Mouse (Mus musculus): ENCODE measurements around the gene Ift52. TPM values are rescaled to one million over a fixed set of nuclear protein-coding genes. Genes with fewer than 3 reads are reported as not detected.
A peak's percentile ranks its signal among the peaks of the same experiment; 100 is the strongest.

Ift52 gene
- polyA plus RNA-seq, 1 experiment, result 21.1 TPM

DNA sequence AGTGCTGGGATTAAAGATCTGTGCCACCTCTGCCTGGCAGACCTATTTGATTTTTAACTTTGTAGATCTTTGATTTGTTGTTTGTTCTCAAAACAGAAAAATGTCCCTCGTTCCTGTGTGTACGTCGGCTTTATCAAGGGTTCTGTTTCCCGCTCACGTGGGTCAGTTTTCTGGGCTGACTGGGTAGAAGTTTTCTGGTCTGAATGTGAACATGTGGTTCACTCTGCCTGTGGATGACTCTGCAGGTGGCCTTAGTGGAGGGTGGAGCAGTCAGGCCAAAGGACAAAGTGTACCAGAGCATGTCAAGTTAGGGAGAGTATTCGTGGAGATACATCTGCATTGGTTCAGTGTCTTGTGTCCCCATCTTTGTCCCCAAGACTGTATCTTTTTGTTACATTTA, 32.8 kb upstream of the Ift52 start:
- no peaks in the 10 kb centered on the region for H3K27me3 ChIP-seq (ENCODE audit: control insufficient read depth, insufficient read depth, insufficient read length)
- TF ChIP-seq SRF (IDR thresholded peaks at IDR 0.05; ENCODE audit: control insufficient read depth, insufficient read length, low read depth) (no peak), REST (IDR thresholded peaks at IDR 0.05; ENCODE audit: insufficient read depth, insufficient read length) (no peak), E2F4 (IDR thresholded peaks at IDR 0.05; ENCODE audit: insufficient read depth) (no peak), POLR2A (IDR thresholded peaks at IDR 0.05; ENCODE audit: insufficient read length, low read depth) (no peak), TCF12 (IDR thresholded peaks at IDR 0.05; ENCODE audit: insufficient read depth, poor library complexity, severe bottlenecking) (no peak)
- no peaks in the 10 kb centered on the region for H3K36me3 ChIP-seq (ENCODE audit: control insufficient read depth, insufficient read depth)
- H3K4me3 ChIP-seq, result no peak overlapping the region
- H3K79me2 ChIP-seq (ENCODE audit: control insufficient read depth, insufficient read depth), result no peaks in the 10 kb centered on the region
- H3K4me2 ChIP-seq (ENCODE audit: low read depth), result no peak overlapping the region
- H3ac ChIP-seq (ENCODE audit: control insufficient read depth, insufficient read length), result no peak overlapping the region

DNA sequence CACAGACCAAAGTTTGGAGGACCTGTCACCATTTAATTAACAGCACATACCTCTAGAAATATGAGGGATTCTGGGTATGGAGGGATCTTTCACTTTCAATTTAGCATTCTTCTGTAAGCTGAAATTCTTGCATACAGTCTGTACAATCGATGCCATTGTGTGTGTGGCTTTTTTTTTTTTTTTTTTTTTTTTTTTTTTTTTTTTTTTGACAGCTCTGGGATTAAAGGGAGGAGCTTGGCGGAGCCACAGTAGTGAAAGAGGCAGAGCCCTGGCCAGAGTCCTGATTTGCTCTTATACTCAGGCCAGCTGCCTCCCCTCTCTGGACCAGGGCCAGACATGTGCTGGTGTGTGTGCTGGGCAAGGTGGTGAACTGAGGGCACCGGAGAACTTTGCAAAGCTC, 31.2 kb upstream of the Ift52 start:
- no peaks in the 10 kb centered on the region for H3K36me3 ChIP-seq (ENCODE audit: control insufficient read depth, insufficient read depth)
- no peak overlapping the region for H3ac ChIP-seq (ENCODE audit: control insufficient read depth, insufficient read length)
- no peaks in the 10 kb centered on the region for H3K79me2 ChIP-seq (ENCODE audit: control insufficient read depth, insufficient read depth)

DNA sequence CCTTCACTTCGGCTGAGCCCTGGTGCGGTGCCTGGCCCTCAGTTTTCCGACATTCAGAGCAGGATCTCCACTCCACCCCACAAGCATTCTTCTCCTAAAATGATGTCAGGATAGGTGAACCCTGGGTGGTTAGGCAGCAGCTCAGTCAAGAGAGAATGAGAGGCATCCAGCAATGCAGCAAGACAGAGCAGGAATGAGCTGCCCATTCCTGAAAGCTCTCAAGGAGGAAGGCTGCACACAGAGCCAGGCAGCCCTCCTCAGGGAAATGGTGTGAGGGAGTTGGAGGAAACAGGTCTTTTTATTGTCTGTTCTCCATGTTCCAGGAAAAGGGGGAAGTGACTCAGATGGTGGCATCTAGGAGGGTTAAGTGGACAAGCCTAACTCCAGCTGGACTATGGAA, 30.4 kb upstream of the Ift52 start:
- H3K4me2 ChIP-seq (ENCODE audit: low read depth), result peak overlapping the region; percentile 42
- no peaks in the 10 kb centered on the region for H3K36me3 ChIP-seq (ENCODE audit: control insufficient read depth, insufficient read depth)
- no peak overlapping the region for H3ac ChIP-seq (ENCODE audit: control insufficient read depth, insufficient read length)
- no peak overlapping the region for H3K4me3 ChIP-seq
- no peaks in the 10 kb centered on the region for H3K79me2 ChIP-seq (ENCODE audit: control insufficient read depth, insufficient read depth)
- no peaks in the 10 kb centered on the region for H3K27me3 ChIP-seq (ENCODE audit: control insufficient read depth, insufficient read depth, insufficient read length)
- TF ChIP-seq CEBPB (IDR thresholded peaks at IDR 0.05; ENCODE audit: insufficient read depth, poor library complexity, severe bottlenecking), result no peak
- no peak for TF ChIP-seq TCF3 (IDR thresholded peaks at IDR 0.05; ENCODE audit: insufficient read length, low read depth)
- no peak for TF ChIP-seq MAX (IDR thresholded peaks at IDR 0.05; ENCODE audit: low read depth)
- TF ChIP-seq SRF (IDR thresholded peaks at IDR 0.05; ENCODE audit: control insufficient read depth, insufficient read length, low read depth), result no peak

More for the DNA sequence above, 31.2 kb upstream of the Ift52 start:
- Histone ChIP-seq H3K4me2 (ENCODE audit: low read depth) (peak overlapping the region; percentile 19), H3K4me3 (no peak overlapping the region), H3K27me3 (ENCODE audit: control insufficient read depth, insufficient read depth, insufficient read length) (no peaks in the 10 kb centered on the region)
- TF ChIP-seq MYOG (IDR thresholded peaks at IDR 0.05; ENCODE audit: control insufficient read depth in 1 of 3, insufficient read depth in 1 of 3, insufficient read length in 2 of 3, low read depth in 2 of 3), result peak in 2 of 3 experiments; percentile 13 to 43
- no peak for TF ChIP-seq MYOD1 (IDR thresholded peaks at IDR 0.05; ENCODE audit: control insufficient read depth in 1 of 3, insufficient read length in 2 of 3, low read depth in 2 of 3)

DNA sequence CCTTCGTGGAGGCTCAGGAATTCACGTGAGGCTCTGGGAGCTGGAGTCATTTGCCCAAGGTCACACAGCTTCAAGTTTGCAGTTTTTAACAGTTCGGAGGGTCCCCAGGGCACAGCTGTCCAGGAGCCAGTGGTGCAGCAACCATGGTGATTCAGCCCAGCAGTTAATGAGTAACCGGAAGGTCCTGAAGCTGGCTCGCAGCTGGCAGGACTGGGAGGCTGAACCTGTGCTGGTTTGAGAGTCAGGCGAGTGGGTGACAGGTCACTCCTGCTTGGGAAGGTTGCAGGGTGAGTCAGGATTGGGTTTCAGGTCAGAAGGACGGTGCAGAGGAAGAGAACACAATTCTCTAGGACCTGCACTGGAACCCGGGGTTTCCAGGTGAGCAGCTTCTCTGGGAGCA, 29.9 kb upstream of the Ift52 start, which contains the start of gene Sgk2:
Sgk2 (plus strand) TSS at position 113 of the 400 bp plus-strand sequence.
- TF ChIP-seq REST (IDR thresholded peaks at IDR 0.05; ENCODE audit: insufficient read depth, insufficient read length), result no peak
- no peak for TF ChIP-seq CEBPB (IDR thresholded peaks at IDR 0.05; ENCODE audit: insufficient read depth, poor library complexity, severe bottlenecking)
- no peak for TF ChIP-seq POLR2A (IDR thresholded peaks at IDR 0.05; ENCODE audit: insufficient read length, low read depth)
- TF ChIP-seq MAX (IDR thresholded peaks at IDR 0.05; ENCODE audit: low read depth), result no peak
- peak in 1 of 3 experiments; percentile 38 for TF ChIP-seq MYOD1 (IDR thresholded peaks at IDR 0.05; ENCODE audit: control insufficient read depth in 1 of 3, insufficient read length in 2 of 3, low read depth in 2 of 3)
- TF ChIP-seq MYOG (IDR thresholded peaks at IDR 0.05; ENCODE audit: control insufficient read depth in 1 of 3, insufficient read depth in 1 of 3, insufficient read length in 2 of 3, low read depth in 2 of 3), result no peak
- TF ChIP-seq SRF (IDR thresholded peaks at IDR 0.05; ENCODE audit: control insufficient read depth, insufficient read length, low read depth), result no peak
- Histone ChIP-seq H3K4me2 (ENCODE audit: low read depth) (peak within 1 kb of the TSS; percentile 42), H3K4me3 (no peak within 1 kb of the TSS), H3ac (ENCODE audit: control insufficient read depth, insufficient read length) (no peak within 1 kb of the TSS), H3K79me2 (ENCODE audit: control insufficient read depth, insufficient read depth) (no peaks in the 10 kb centered on the region), H3K36me3 (ENCODE audit: control insufficient read depth, insufficient read depth) (no peaks in the 10 kb centered on the region), H3K27me3 (ENCODE audit: control insufficient read depth, insufficient read depth, insufficient read length) (no peaks in the 10 kb centered on the region)

DNA sequence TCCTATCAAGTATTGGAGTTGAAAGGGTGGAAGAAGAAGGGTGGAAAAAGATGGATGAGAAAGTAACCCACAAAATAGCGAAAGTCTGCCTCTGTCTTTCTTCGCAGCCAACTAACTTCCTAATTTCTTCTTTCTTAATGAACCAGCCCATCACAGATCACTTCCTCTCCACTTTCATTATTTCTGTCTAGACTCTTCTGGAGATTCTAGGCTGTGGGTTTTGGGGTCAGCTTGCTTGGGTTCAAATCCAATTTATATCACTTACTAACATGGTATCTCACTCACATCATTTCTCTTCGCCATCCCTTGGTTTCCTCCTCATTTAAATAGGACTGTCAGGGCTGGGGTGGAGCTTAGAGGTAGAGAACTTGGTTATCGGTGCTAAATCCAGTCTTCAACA, 28.9 kb upstream of the Ift52 start:
- Histone ChIP-seq H3K4me3 (no peak overlapping the region), H3K27me3 (ENCODE audit: control insufficient read depth, insufficient read depth, insufficient read length) (peaks cover 5% of the 10 kb centered on the region), H3K36me3 (ENCODE audit: control insufficient read depth, insufficient read depth) (no peaks in the 10 kb centered on the region), H3ac (ENCODE audit: control insufficient read depth, insufficient read length) (no peak overlapping the region), H3K4me2 (ENCODE audit: low read depth) (no peak overlapping the region), H3K79me2 (ENCODE audit: control insufficient read depth, insufficient read depth) (no peaks in the 10 kb centered on the region)
- no peak for TF ChIP-seq TCF3 (IDR thresholded peaks at IDR 0.05; ENCODE audit: insufficient read length, low read depth)
- TF ChIP-seq POLR2AphosphoS2 (IDR thresholded peaks at IDR 0.05; ENCODE audit: insufficient read length, low read depth), result no peak
- no peak for TF ChIP-seq REST (IDR thresholded peaks at IDR 0.05; ENCODE audit: insufficient read depth, insufficient read length)
- no peak for TF ChIP-seq TCF12 (IDR thresholded peaks at IDR 0.05; ENCODE audit: insufficient read depth, poor library complexity, severe bottlenecking)
- TF ChIP-seq MAX (IDR thresholded peaks at IDR 0.05; ENCODE audit: low read depth), result no peak
- no peak for TF ChIP-seq CEBPB (IDR thresholded peaks at IDR 0.05; ENCODE audit: insufficient read depth, poor library complexity, severe bottlenecking)
- no peak for TF ChIP-seq E2F4 (IDR thresholded peaks at IDR 0.05; ENCODE audit: insufficient read depth)
- TF ChIP-seq MYOG (IDR thresholded peaks at IDR 0.05; ENCODE audit: control insufficient read depth in 1 of 3, insufficient read depth in 1 of 3, insufficient read length in 2 of 3, low read depth in 2 of 3), result no peak
- TF ChIP-seq SRF (IDR thresholded peaks at IDR 0.05; ENCODE audit: control insufficient read depth, insufficient read length, low read depth), result no peak
- TF ChIP-seq POLR2A (IDR thresholded peaks at IDR 0.05; ENCODE audit: insufficient read length, low read depth), result no peak
